Mouse (Mus musculus) heart, embryonic 16.5 days (tissue): ENCODE results near the gene Mlph. TPM values are rescaled to one million over a fixed set of nuclear protein-coding genes. Genes with fewer than 3 reads are reported as not detected.

ENCODE experiments used
- ATAC-seq: fragments of 200-750 bp; cut with Nextera tagmentation; replicated peaks from 2 replicates; pipeline ENCODE4 v1.8.0; 2017; ENCODE audit warnings: moderate number of reproducible peaks; ENCODE audit not compliant: insufficient read depth, low FRiP score; ENCODE audit errors: extremely low read depth
- H3K27ac ChIP-seq: fragments of 300-500 bp; sonication (generic); 2 replicates; pipeline ENCODE4 v1.5.1; 2014; ENCODE audit warnings: mild to moderate bottlenecking, low read length, control low read depth, moderate library complexity
- H3K27me3 ChIP-seq: fragments of 300-500 bp; sonication (generic); 2 replicates; pipeline ENCODE4 v1.6.1; 2014; ENCODE audit warnings: low read length, mixed read lengths; ENCODE audit not compliant: control insufficient read depth, insufficient read depth
- H3K36me3 ChIP-seq: fragments of 300-500 bp; sonication (generic); 2 replicates; pipeline ENCODE4 v1.6.1; 2014; ENCODE audit not compliant: control insufficient read depth, insufficient read depth
- H3K4me1 ChIP-seq: fragments of 300-500 bp; sonication (generic); 2 replicates; pipeline ENCODE4 v1.6.1; 2014; ENCODE audit warnings: low read length, mixed read lengths; ENCODE audit not compliant: control insufficient read depth, insufficient read depth
- H3K4me2 ChIP-seq: fragments of 300-500 bp; sonication (generic); 2 replicates; pipeline ENCODE4 v1.6.1; 2014; ENCODE audit warnings: low read depth, mild to moderate bottlenecking, control low read depth, low read length
- H3K4me3 ChIP-seq: fragments of 300-500 bp; sonication (generic); 2 replicates; pipeline ENCODE4 v1.5.1; 2014; ENCODE audit warnings: mild to moderate bottlenecking, control low read depth, low read length
- H3K9ac ChIP-seq: fragments of 300-500 bp; sonication (generic); 2 replicates; pipeline ENCODE4 v1.6.1; 2014; ENCODE audit warnings: low read length, control low read depth
- H3K9me3 ChIP-seq: fragments of 300-500 bp; sonication (generic); replicated peaks from 2 replicates; pipeline ENCODE4 v1.6.1; 2016; ENCODE audit warnings: low read length; ENCODE audit not compliant: control insufficient read depth
- WGBS: fragments of 180-500 bp; shearing (Covaris S2); extraction: QIAGEN DNeasy Blood & Tissue Kit; methylation state at CpG from one replicate; pipeline ENCODE4 v1.1.7; 2014; 5-methylcytosine and 5-hydroxymethylcytosine counted together
- polyA plus RNA-seq: library from polyadenylated mRNA; unstranded; fragments of >200 nt; fragmentation: Nextera tagmentation; extraction: Ambion mirVana; gene quantifications from 2 replicates; pipeline ENCODE4 v1.2.1, GENCODE M21; 2015

The Mlph gene
- polyA plus RNA-seq, result 0.33 and 0.66 TPM in 2 replicates

GRCm38 (mm10) chr1:90914948-90915569, at the start of gene Mlph:
TSS of gene Mlph (plus strand) at chr1:90915085.
- WGBS, result 10% methylated on average over 18 of the region's 18 CpGs
- H3K9ac ChIP-seq, result peak within 1 kb of the TSS; percentile 49; the same call in 1 of the 2 replicates

DNA sequence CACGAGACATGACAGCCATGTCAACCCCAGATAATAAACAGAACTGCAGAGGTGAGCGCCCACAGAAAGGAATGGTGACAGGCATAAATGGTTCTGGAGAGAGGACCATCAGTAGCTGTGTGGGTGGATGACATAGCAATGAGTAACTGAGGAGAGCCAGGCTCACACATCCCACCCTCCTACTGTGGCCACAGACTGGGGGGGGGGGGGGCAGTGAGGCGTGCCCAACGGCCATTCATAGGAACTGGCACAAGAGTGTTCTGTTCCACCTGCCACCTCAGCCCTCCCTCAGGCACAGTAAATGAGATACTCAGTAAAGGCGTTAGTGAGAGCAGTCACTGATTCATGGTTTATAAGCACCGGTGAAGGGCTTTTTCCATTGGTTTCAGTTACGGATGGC, 48.2 kb upstream of the Mlph start:
- Histone ChIP-seq H3K27ac (no peak overlapping the region), H3K36me3 (no peaks in the 10 kb centered on the region), H3K4me2 (no peak overlapping the region), H3K9ac (no peak overlapping the region), H3K27me3 (no peaks in the 10 kb centered on the region), H3K9me3 (peaks cover 3% of the 10 kb centered on the region), H3K4me1 (no peaks in the 10 kb centered on the region), H3K4me3 (no peak overlapping the region)
- no peak for ATAC-seq
- WGBS, result 76% methylated on average over 7 of the region's 7 CpGs

More at GRCm38 (mm10) chr1:90914948-90915569, at the start of gene Mlph:
- H3K4me1 ChIP-seq, result peaks cover 24% of the 10 kb centered on the region
- no peak within 1 kb of the TSS for H3K27ac ChIP-seq
- ATAC-seq, result peak; percentile 52
- peak within 1 kb of the TSS; percentile 60 for H3K4me2 ChIP-seq
- H3K36me3 ChIP-seq, result no peaks in the 10 kb centered on the region
- H3K27me3 ChIP-seq, result peaks cover 7% of the 10 kb centered on the region
- peak within 1 kb of the TSS; percentile 31 for H3K4me3 ChIP-seq
- peaks cover 11% of the 10 kb centered on the region for H3K9me3 ChIP-seq

GRCm38 (mm10) chr1:90870581-90870980, 44.3 kb upstream of the Mlph start:
- peaks cover 7% of the 10 kb centered on the region for H3K9me3 ChIP-seq
- no peak overlapping the region for H3K4me2 ChIP-seq
- no peaks in the 10 kb centered on the region for H3K4me1 ChIP-seq
- no peak overlapping the region for H3K4me3 ChIP-seq
- WGBS, result 71% methylated on average over 2 of the region's 2 CpGs
- H3K27ac ChIP-seq, result no peak overlapping the region
- ATAC-seq, result no peak
- no peaks in the 10 kb centered on the region for H3K27me3 ChIP-seq
- no peaks in the 10 kb centered on the region for H3K36me3 ChIP-seq
- H3K9ac ChIP-seq, result no peak overlapping the region

- H3K4me2 ChIP-seq, result no peak overlapping the region
- H3K4me1 ChIP-seq, result no peaks in the 10 kb centered on the region
- no peak overlapping the region for H3K4me3 ChIP-seq
- H3K36me3 ChIP-seq, result no peaks in the 10 kb centered on the region
- H3K9ac ChIP-seq, result no peak overlapping the region
- no peak for ATAC-seq
- no peaks in the 10 kb centered on the region for H3K27me3 ChIP-seq
- no peak overlapping the region for H3K27ac ChIP-seq
- H3K9me3 ChIP-seq, result peaks cover 7% of the 10 kb centered on the region
- 77% methylated on average over 8 of the region's 8 CpGs for WGBS
Observed at GRCm38 (mm10) chr1:90875371-90875770, 39.5 kb upstream of the Mlph start.

GRCm38 (mm10) chr1:90875961-90876360, 38.9 kb upstream of the Mlph start:
- no peaks in the 10 kb centered on the region for H3K27me3 ChIP-seq
- H3K36me3 ChIP-seq, result no peaks in the 10 kb centered on the region
- no peaks in the 10 kb centered on the region for H3K4me1 ChIP-seq
- no peak for ATAC-seq
- H3K27ac ChIP-seq, result no peak overlapping the region
- 44% methylated on average over 2 of the region's 2 CpGs for WGBS
- H3K4me2 ChIP-seq, result no peak overlapping the region
- H3K9ac ChIP-seq, result no peak overlapping the region
- H3K4me3 ChIP-seq, result no peak overlapping the region
- peaks cover 7% of the 10 kb centered on the region for H3K9me3 ChIP-seq

GRCm38 (mm10) chr1:90876486-90877270, 38.2 kb upstream of the Mlph start:
- no peak for ATAC-seq
- no peak overlapping the region for H3K27ac ChIP-seq

DNA sequence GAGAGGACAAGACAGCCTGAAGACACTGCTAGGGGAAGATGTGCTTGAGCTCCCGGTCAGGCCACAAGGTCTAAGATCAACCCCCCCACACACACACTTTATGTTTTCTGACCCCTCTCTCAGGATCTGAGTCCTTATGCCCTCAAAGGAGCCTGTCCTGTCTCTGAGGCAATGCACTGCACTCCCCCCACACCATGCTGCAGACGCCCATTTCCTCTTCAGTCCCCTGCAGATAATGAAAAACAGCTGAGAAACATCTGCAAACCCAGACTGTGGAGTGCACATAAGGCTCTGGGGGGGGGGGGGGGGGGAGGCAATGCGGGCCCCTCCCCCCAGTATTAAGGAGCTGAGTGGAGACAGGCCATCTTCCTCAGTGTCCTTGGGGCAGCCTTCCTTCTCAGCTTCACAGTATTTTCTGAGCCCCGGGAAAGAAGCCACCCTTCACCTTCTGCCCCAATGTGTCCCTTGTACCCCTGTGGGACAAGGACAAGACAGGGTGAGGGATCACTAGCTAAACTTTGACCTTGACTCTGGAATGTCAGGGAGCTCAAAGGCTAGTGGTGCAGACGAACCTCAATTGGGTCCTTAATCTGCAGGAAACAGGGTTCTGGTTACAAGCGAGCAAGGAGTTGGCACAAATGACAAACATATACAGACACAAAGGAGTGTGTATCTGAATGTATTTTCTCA, 29.0 kb upstream of the Mlph start:
- WGBS, result 57% methylated on average over 6 of the region's 6 CpGs
- H3K9ac ChIP-seq, result no peak overlapping the region
- no peak overlapping the region for H3K27ac ChIP-seq
- H3K27me3 ChIP-seq, result no peaks in the 10 kb centered on the region
- H3K4me2 ChIP-seq, result no peak overlapping the region
- no peaks in the 10 kb centered on the region; the same call in 1 of the 2 replicates for H3K4me1 ChIP-seq
- no peak; the same call in 1 of the 2 replicates for ATAC-seq
- H3K4me3 ChIP-seq, result no peak overlapping the region
- no peaks in the 10 kb centered on the region for H3K36me3 ChIP-seq
- peaks cover 7% of the 10 kb centered on the region for H3K9me3 ChIP-seq

More at GRCm38 (mm10) chr1:90876486-90877270, 38.2 kb upstream of the Mlph start:
- no peaks in the 10 kb centered on the region for H3K36me3 ChIP-seq
- WGBS, result 53% methylated on average over 5 of the region's 5 CpGs
- H3K9me3 ChIP-seq, result peaks cover 4% of the 10 kb centered on the region
- H3K4me2 ChIP-seq, result no peak overlapping the region
- no peaks in the 10 kb centered on the region for H3K4me1 ChIP-seq
- H3K4me3 ChIP-seq, result no peak overlapping the region
- no peak overlapping the region for H3K9ac ChIP-seq
- H3K27me3 ChIP-seq, result no peaks in the 10 kb centered on the region

DNA sequence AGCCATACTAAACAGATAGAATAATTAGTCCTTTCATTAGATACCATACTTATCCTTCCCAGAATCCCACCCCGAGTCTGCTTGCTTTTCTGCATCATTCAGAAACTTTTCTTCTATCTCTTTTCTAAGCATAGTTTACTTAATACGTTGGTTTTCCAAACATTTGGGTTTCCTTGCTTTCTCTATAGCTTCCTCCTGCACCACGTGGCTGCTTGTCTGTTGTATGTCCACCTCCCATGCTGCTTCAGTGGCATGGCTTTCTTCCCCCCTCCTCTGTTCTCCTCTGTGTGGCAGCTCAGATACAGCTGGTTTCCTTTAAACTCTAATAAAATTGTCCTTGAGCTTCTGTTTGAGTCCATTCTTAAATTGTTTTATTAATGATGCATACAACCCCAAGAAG, 20.4 kb upstream of the Mlph start:
- ATAC-seq, result no peak
- Histone ChIP-seq H3K9me3 (peaks cover 6% of the 10 kb centered on the region), H3K27me3 (no peaks in the 10 kb centered on the region), H3K4me1 (peaks cover 29% of the 10 kb centered on the region), H3K9ac (no peak overlapping the region), H3K4me3 (no peak overlapping the region), H3K27ac (no peak overlapping the region), H3K4me2 (no peak overlapping the region), H3K36me3 (no peaks in the 10 kb centered on the region)
- WGBS, result 56% methylated on average over 3 of the region's 3 CpGs

GRCm38 (mm10) chr1:90895004-90895403, 19.9 kb upstream of the Mlph start:
- Histone ChIP-seq H3K4me1 (peaks cover 29% of the 10 kb centered on the region), H3K9me3 (peaks cover 6% of the 10 kb centered on the region), H3K9ac (no peak overlapping the region), H3K27me3 (no peaks in the 10 kb centered on the region), H3K4me3 (no peak overlapping the region), H3K4me2 (no peak overlapping the region), H3K27ac (no peak overlapping the region), H3K36me3 (no peaks in the 10 kb centered on the region)
- no peak for ATAC-seq
- 62% methylated on average over 3 of the region's 3 CpGs for WGBS
